9 mouse cellular contexts compared by ENCODE assay signal in genomic region chr3:101670561-101671001, GRCm38 (mm10).
A peak's percentile ranks its signal among the peaks of the same experiment; 100 is the strongest.
DNase-seq lines count a peak whose midpoint lies in the region; ATAC-seq lines count a peak whose summit lies in the region.
"Had no signal": no experiment of that assay in that cellular context is flagged by ENCODE, and none has a peak within 500 bp of the region (broad histone marks: within the 10 kb centered on the region; RNA-seq: fewer than 3 reads in every experiment).

No protein-coding gene starts in this region.

- H3K9me3 ChIP-seq in kidney, embryonic 14.5 days (ENCODE audit: control insufficient read depth, low read length): no peaks in the 10 kb centered on the region
- no peaks in the 10 kb centered on the region for H3K9me3 ChIP-seq in heart, embryonic 15.5 days (replicated peaks)
- no peaks in the 10 kb centered on the region for H3K9me3 ChIP-seq in stomach, embryonic 16.5 days (replicated peaks; ENCODE audit: control insufficient read depth, low read length)

- no peak overlapping the region for H3K27ac ChIP-seq in kidney, embryonic 14.5 days (ENCODE audit: low read depth, low read length)
- H3K27ac ChIP-seq in heart, embryonic 15.5 days: peak overlapping the region; percentile 17; the same call in 1 of the 2 replicates
- no peak overlapping the region for H3K27ac ChIP-seq in stomach, embryonic 16.5 days (ENCODE audit: low read length)
- H3K27ac ChIP-seq: macrophage had no signal

- no peak overlapping the region for H3K4me2 ChIP-seq in kidney, embryonic 14.5 days (replicated peaks; ENCODE audit: low read depth, low read length)
- 0 out of 2 replicates have a peak overlapping the region, but pooled peaks have one; percentile 11 for H3K4me2 ChIP-seq in heart, embryonic 15.5 days
- H3K4me2 ChIP-seq in stomach, embryonic 16.5 days (ENCODE audit: low read depth, low read length): no peak overlapping the region

- no peaks in the 10 kb centered on the region for H3K36me3 ChIP-seq in kidney, embryonic 14.5 days (ENCODE audit: control insufficient read depth, insufficient read depth, low read length)
- no peaks in the 10 kb centered on the region for H3K36me3 ChIP-seq in heart, embryonic 15.5 days
- no peaks in the 10 kb centered on the region for H3K36me3 ChIP-seq in stomach, embryonic 16.5 days (ENCODE audit: control insufficient read depth, insufficient read depth, low read length)

- WGBS in kidney, embryonic 14.5 days: 60% methylated on average over 8 of the region's 8 CpGs
- 27% methylated on average over 8 of the region's 8 CpGs for WGBS in heart, embryonic 15.5 days
- 33% methylated on average over 8 of the region's 8 CpGs for WGBS in stomach, embryonic 16.5 days

- H3K9ac ChIP-seq in kidney, embryonic 14.5 days (ENCODE audit: low read depth, low read length): no peak overlapping the region
- H3K9ac ChIP-seq in heart, embryonic 15.5 days: no peak overlapping the region
- H3K9ac ChIP-seq in stomach, embryonic 16.5 days (ENCODE audit: low read length): no peak overlapping the region

- H3K27me3 ChIP-seq in kidney, embryonic 14.5 days (ENCODE audit: control insufficient read depth, insufficient read depth, low read length): no peaks in the 10 kb centered on the region
- H3K27me3 ChIP-seq in heart, embryonic 15.5 days: no peaks in the 10 kb centered on the region
- H3K27me3 ChIP-seq in stomach, embryonic 16.5 days (ENCODE audit: control insufficient read depth, insufficient read depth, low read length): no peaks in the 10 kb centered on the region

- no peak overlapping the region for H3K4me3 ChIP-seq in kidney, embryonic 14.5 days (ENCODE audit: low read length)
- H3K4me3 ChIP-seq in heart, embryonic 15.5 days: no peak overlapping the region
- no peak overlapping the region for H3K4me3 ChIP-seq in stomach, embryonic 16.5 days (replicated peaks; ENCODE audit: low read length)

- ATAC-seq in kidney, embryonic 14.5 days (ENCODE audit: low FRiP score, low TSS enrichment): no peak
- no peak; the same call in 1 of the 2 replicates for ATAC-seq in heart, embryonic 15.5 days (replicated peaks; ENCODE audit: insufficient number of reproducible peaks, insufficient read depth, low FRiP score, low read depth)
- peak; percentile 61 for ATAC-seq in stomach, embryonic 16.5 days (ENCODE audit: insufficient read depth, low FRiP score)

- H3K4me1 ChIP-seq in kidney, embryonic 14.5 days (ENCODE audit: control insufficient read depth, insufficient read depth, low read length): no peaks in the 10 kb centered on the region
- peaks cover 11% of the 10 kb centered on the region for H3K4me1 ChIP-seq in heart, embryonic 15.5 days (replicated peaks)
- peaks cover 5% of the 10 kb centered on the region; the same call in 1 of the 2 replicates for H3K4me1 ChIP-seq in stomach, embryonic 16.5 days (ENCODE audit: control insufficient read depth, insufficient read depth, low read length)

- peak; percentile 87 for DNase-seq in kidney, adult 11 months
- peak; percentile 87 for DNase-seq in kidney, postnatal 14 days
- no peak for DNase-seq in B cell, adult 2 months
- DNase-seq in adrenal gland, adult 2 months: no peak
- no peak for DNase-seq in neural tube, embryonic 10.5 days (ENCODE audit: extremely low spot score, low spot score)

Comparison
In these comparisons a context has a peak if more than half of its experiments do, and no peak if none do; other contexts are left out.
1. DNase-seq: peak in kidney, adult 11 months (single experiment) and kidney, postnatal 14 days (single experiment); none in B cell, adult 2 months (0 of 2), adrenal gland, adult 2 months (single experiment) and neural tube, embryonic 10.5 days (single experiment).